Mouse (Mus musculus) 3134 (cell line): ENCODE data around the gene Gak.

Source experiments
- DNase-seq: peaks from one replicate; pipeline ENCODE4 v3.0.0-alpha.2; 2011; ENCODE audit warnings: low spot score; ENCODE audit not compliant: insufficient read length; ENCODE audit errors: extremely low read depth

Gak gene

DNA sequence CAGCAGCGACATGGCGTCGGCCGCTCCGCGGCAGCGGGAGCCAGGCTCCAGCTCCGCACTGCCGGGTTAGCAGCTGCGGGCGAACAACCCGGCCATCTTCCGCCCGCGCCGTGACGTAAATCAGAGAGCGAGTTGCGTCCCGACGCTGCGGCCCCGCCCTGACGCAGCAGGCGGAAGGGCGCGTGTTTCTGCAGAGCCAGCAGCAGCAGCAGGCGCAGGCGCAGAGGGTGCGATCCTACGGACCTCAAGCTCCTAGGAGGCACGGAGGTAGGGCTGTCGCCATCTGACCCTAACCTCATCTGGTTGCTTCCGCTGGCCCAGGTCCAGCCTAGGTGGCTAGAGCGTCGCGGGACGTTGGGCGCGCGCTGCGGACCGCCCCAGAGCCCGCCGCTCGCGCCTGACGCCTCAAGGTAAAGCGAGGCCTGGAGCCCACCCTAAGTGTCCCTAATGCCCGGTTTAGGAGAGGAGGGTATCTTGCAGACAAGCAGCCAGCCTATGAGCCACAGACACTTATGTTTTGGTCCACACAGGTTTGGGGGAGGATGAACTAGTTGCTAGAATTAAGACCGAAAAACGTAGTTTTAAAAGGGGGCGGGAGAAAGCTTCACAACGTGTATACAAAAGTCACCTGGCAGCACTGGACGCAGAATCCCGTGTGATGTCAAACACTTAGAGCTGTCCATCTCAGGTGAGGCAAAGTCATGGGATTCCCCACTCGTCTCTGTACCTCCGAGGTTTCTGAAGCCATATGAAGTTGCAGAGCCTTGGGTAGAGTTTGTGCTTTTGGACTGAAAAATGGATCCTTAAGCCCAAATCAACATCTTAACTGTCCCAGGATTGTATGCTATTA is at the start of gene Gak, which contains the start of gene Tmem175:
Gene Gak (minus strand): TSS at position 122 of the 850 bp plus-strand sequence.
Gene Tmem175 (plus strand): TSS at position 137 of the 850 bp plus-strand sequence.
- DNase-seq: peak; percentile 96

DNA sequence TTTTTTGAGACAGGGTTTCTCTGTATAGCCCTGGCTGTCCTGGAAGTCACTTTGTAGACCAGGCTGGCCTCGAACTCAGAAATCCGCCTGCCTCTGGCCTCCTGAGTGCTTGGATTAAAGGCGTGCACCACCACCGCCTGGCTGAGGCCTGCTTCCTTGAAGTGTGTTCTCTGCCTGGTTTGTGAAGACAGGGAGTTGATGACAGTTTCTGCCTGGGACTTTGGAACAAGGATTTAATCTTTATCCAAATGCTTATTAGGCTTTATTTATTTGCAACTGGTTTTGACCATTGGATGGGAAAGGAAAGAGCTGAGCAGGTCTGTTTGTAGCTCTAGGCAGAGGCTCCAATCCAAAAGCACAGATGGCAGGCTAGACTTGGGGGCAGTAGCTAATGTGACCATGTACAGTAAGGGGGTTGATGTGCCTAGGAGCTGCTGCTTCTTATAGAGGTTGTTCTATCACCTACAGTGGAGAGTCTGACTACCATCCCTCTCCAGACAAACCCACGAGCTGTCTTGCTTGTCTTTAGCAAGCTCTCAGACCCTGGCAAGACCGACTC is 48.8 kb upstream of the Gak start:
- no peak for DNase-seq

DNA sequence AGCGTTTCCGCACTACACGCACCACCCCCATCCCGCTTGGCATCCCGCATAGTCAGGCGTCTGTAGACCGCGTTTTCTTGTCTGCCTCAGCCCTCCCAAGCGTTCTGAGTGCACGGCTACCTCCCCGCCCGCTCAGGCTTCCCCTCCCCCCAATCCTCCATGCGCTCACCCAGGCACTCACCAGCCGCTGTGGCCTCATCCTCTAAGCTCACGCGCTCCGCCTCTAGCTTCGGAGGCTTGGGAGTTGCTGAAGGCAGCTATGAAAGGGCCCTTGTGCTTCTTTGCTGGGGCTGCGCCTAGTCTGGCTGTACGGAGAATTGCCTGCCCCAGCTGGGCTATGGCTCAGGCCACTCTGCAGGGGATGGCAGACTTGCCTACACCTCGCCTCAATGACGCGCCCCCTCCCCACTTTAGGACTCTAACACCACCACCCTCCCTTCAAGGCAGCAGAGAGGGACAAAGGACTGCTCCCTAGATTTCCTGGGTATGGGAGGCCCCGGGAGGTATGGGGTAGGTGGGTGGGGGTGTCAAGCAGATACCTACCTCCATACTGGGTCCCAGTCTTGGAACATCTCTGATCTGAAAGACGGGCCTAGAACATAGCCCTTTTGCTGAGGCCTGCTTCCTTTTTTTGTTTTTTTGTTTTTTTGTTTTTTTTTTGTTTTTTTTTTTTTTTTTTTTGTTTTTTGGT is 48.2 kb upstream of the Gak start:
- no peak for DNase-seq

DNA sequence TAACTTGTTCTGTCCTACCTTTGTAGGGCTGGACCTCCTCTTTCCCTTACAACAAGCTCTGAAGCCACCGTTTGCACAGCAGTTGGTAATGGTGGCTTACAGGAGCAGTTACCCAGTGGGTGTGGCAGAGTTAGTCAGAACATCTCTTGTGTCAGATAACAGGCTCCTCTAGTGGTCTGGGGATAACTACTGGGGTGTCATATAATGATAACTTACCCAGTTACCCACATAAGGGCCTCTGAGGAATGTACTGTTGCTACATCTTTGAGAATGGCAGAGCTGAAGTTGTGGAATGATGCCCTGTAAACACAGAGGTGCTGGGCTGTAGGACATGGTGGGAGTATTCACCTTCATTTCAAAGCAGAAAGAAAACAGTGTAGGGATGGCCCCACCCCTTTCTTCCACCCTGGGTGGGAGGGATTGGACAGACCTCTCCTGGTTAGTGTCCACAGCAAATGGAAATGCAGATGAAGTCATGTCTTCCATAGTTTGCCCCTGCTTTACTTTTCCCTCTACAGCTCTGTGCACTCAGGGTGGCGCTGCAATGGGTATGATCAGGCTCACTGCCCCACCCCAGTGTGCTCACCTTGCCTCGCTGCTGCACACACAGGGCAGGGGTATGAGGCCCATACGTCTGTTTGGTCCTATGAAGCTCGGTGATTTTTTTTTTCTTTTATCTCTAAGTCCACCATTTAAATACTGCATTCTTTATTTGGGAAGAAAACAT is 47.4 kb upstream of the Gak start:
- no peak for DNase-seq

DNA sequence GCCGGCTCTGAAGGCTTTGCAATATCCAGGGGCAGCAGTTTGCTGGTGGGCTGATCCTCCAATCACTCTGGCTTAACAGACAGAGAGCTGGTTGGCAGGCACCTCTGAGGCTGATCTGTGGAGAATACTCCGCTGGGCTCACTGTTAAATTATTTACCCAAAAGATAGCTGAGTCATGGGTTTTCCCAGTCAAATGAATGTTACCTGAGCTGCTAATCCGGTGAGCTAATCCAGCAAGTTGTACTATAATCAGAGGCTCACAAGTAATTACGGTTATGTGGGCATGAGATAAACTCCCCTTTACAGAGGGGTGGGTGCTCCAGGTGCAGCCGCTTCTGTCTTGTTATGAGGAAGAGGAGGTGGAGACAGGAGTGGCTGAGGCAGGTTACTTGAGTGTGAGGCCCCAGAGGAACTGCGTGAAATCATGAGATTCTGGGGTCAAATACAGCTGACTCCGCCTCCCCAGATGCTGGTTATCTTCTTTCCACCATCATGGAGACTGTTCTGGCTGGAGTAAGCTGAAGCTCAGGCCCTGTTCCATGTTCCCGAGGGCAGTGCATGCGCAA is 45.8 kb upstream of the Gak start, which contains the start of gene Slc26a1:
Gene Slc26a1 (minus strand): TSS at position 319 of the 566 bp plus-strand sequence.
- DNase-seq: no peak

DNA sequence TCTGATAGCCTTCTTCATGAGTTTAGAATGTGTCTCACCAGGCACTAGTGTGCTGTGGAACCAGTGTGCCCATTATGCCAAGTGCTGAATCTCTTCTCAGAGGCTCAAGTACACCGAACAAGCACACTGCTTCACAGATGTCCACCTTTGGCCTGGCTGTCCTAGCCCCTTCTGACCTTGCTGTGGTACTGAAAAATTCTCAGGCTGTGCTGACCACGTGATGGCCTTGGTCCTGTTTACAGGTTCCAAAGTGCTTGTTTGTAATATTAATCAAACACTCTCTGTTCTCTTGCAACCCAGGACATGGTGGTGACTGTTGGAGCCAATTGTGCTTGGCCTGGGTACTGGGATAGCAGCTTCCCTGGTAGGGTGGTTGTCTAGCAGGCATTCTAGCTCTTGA is 45.1 kb upstream of the Gak start:
- no peak for DNase-seq

DNA sequence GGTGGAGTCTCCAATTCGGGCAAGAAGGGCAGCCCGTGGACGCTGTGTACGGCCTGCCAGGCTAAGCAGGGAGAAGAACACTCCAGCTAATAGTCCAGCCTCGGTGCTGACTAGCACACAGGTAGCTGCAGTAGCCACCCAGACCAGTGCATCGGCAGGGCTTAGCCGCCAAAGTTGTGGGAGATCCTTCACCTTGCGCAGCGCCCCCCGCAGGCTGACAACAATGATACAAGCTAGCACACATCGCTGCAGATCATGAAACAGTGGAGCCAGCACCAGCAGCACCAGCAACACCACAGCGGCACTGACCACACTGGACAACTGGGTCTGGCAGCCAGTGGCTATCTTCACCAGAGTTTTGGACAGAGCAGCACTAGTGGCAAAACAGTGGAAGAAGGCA is 42.2 kb upstream of the Gak start:
- DNase-seq: no peak

DNA sequence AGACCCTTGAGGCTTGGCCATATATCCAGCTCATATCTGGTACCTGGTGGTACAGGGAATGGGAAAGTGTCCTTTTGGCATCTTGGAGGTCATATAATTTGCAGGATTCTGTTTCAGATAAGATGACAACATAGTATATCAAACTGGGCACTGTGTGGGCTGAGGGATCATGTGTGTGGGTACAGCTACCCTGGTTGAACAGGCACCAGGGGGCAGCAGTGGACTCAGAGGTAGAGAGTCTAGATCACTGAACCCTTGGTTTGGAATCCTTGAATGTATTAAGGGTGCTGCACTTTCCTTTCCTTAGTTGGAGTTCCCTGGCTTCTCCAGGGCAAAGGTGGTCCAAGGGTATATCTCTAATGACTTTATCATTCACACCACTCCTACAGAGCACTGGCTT is 41.2 kb upstream of the Gak start:
- DNase-seq: no peak

DNA sequence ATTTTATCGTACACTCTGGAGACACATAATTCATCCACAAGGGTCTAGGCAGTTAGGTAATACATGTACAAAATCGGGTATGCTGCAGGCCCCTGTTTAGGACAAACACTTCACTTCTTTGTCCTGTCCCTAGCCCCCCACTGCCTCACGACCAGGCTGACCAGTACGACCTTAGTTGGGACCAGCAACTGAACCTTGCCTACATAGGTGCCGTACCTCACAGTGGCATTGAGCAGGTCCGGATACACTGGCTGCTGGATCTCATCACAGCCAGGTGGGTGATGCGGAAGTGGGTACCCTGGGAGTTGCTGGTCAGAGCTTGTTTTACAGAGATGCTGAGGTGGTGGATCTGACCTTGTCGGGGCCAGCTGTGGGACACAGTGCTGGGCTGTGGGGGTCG is 40.4 kb upstream of the Gak start:
- no peak for DNase-seq

DNA sequence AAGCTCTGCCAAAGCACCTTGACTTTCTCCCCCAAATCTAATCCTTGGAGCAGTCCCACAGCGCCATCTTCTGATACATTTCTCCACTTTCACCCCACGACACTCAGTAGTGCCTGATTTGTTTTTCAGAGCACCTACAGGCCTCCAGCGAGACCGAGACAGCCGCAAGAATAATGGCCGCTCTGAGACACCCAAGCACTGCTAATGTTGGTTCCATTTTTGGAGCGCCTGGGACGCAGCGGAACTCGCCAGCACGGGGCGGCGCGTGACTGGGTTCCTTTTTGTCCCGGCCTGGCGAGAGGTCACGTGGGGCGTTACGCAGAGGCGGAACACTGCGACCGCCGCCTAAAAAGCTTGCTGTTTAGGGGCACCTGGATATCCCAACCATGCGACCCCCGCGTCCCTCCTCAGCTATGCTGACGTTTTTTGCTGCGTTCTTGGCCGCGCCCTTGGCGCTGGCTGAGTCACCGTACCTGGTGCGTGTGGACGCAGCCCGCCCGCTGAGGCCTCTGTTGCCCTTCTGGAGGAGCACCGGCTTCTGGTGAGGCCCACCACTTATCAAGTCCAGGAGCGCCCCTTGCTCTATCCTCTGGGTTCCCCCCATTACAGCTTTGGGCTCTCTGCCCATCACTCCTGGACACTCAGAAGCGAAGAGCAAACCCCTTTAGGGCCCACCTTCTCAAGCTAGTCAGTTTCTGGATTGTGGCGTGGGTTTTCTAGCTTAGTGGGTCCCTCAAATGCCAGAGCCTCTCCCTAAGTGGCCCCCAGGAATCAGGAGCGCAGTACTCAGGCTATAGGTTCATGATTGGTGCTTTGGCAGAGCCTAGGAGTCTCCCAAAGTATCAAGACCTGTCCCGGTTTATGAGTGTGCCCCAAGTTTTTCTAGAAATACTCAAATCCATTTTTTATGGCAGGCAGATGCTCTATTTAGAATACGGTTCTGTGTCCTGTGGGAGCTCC is 39.7 kb upstream of the Gak start, which contains the start of gene Dgkq:
Gene Dgkq (minus strand): TSS at position 696 of the 960 bp plus-strand sequence.
- peak; percentile 86 for DNase-seq

DNA sequence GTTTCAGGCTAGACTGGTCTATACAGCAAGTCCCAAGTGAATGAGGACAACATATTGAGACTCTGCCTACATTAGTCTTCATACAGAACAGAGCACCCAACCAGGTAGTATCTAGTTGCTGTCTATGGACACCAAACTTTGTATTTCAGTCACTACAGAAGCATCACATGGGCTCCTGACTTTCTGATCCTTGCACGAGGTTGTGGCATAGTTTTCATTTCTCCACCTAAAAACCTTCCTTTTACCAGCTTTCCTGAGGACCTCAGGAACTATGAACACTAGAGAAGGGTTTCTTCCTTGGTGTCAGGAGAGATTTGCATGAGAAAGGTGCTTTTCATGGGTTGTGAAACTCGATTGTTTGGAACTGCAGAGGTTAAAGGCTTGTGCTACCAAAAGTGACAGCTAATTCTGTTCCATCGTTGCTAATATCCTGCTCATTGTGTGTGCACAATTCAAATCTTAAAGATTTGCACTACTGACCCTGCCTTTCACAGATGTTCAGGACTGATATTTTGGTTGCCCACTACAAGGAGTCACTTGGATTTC is 38.9 kb upstream of the Gak start:
- DNase-seq: no peak

DNA sequence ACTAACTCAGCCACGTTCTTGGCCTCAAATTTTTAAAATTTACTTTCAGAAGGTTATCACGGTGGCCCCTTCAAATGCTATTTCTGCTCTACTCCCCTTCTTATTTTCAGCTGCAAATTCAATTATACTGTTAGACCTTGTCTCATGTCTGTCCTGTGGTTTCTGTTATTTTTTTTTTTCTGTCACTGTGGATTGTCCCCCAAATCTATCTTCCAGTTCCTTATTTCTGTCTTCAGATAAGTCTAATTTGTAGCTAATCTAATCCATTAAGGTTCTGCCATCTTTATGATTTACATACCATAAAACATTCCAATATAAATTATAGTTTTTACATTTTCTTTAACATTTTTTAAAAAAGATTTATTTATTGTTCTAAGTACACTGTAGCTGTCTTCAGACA is 37.8 kb upstream of the Gak start:
- DNase-seq: no peak

DNA sequence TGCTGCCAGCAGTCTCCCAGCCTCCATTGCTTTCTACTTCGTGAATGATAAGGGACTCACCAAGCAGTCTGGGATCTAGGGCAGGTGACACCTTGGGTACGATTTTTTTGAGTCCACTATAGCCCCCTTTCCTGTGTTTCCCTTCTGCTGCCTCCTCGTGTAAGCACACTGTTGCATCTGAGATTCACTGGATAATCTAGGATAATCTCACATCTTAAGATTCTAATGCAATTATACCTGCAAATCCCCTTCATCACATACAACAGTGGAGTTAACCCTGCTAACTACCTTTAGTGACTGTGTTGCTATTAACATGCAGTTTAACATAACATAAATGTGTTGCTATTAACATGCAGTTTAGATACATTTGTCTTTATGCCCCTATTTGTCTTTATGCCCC is 35.5 kb upstream of the Gak start:
- no peak for DNase-seq

DNA sequence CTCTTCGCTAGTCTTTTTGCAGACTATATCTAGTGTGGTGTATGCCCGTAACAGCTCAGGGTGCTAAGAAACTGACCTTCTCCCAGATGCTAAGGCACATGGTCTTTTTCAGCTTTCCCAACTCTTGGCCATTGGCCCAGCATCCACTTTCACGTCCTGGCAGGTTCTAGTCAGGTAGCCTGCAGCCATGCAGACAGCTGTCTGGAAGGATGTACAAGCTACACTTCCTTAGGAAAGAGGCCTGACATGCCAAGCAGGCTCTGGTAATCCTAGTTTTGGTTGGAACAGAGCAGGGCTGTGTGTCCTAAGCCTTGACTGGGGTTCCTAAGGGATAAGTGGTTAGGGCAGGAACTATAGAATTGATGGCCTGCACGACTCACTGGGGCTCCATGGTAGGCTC is 33.2 kb upstream of the Gak start:
- DNase-seq: no peak

DNA sequence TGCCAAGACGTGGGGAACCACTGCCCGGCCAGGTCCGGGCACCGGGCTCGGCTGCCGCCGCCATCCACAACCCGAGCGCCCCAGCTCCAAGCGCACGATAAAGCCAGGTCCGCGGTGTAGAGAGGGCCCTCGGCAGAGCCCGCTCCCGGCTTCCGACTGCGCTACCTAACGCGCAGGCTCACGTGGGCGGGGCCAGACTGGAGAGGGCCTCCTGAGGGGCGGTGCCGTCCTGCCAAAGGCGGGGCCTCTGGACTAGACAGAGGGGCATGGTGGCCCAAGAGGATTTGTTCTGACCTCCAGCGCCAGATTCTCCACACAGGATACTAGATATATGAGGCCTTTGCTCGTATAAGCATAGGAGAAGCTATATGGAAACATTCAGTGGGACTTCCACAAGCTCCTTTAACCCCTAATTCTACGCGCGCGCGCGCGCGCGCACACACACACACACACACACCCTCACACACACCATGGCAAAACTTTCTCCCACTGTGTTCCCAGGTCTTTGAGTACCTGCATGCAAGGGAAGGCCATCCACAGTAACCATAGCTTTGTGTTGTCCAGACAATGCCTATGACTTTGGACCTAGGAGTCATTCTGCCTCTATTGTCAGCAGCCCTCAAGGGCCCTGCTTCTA is 31.2 kb upstream of the Gak start:
- peak; percentile 87 for DNase-seq

DNA sequence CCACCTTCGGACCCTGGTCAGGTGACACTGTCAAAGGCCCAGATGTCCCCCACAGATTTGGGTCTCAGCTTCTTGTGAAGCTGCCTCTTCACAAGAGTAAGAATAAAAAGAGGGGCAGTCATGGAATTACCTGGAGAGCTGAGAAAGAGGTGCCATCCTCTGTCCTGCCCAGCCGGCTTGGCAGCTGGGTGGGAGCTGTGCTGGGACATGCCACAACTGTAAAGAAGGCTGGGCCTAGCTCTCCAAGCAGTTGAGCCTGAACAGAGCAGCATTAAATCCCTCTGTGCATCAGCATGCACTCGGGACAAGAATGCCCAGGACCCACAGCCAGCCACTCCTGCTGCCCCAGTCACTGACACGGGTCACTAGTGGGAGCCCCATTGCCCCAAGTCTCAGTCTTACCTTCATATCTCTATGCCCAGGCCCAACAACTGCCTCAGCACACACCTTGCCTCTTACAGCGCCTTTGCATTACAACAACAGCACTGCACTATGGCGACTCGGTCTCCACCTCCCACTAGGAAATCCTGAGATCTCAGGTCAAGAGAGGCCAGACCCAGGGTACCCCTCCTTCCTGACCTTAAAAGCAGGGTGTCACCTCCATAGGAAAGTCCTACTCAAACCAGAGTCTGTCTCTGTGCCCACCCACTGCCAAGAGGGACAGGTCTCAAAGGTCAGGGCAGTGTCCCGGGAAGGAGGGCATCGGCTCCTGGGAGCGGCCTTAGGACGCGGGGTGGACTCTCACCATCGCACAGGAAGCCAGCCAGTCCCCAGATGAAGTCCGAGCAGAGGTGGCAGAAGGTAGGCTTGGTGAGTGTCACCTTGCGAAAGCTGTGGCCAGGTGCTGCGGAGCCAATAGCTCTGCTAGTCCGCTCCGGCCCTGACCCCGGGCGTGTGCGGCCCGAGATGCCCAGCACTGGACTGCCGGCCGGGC is 30.4 kb upstream of the Gak start, which contains the start of gene Idua:
Gene Idua (plus strand): TSS at position 634 of the 934 bp plus-strand sequence.
- DNase-seq: no peak

DNA sequence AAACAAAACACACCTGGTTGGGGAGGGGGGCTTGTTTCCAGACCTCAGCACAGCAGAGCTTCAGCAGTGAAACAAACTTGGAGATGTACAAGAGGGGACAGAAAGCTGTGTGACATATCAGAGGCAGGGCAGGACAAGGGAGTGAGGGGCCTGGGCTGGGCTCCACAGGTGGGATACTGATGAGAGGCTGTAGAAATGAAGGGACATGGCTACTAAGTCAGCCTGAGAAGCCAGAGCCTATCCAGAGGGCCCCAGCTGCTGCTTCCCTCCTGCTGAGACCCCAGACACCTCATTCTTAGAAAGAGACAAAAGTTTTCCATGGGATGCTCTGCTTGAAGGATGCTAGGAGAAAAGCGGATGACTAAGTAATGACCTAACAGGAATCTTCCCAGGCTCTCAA is 29.1 kb upstream of the Gak start:
- DNase-seq: no peak

DNA sequence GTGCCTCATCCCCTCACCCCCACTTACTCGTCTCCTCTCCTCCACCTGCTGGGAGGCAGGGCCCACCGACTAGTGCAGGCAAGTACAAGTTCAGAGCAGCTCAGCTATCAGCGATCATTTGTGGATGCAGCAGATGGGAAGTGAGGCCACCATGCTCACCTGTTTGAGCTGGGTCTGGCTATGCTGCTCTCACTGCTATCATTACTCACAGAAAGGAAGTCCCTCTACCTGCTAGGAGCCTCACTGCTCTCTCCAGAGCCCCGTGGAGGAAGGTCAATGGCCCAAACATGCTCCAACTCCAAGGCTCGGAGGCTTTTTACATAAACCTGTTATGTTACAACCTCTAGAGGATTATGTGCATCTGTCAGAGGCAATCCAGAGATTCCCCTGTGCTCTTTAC is 27.9 kb upstream of the Gak start:
- no peak for DNase-seq
